Mouse (Mus musculus): ENCODE results near the gene Lhx4. TPM values are rescaled to one million over a fixed set of nuclear protein-coding genes. Genes with fewer than 3 reads are reported as not detected.

Gene Lhx4
- polyA plus RNA-seq, 1 experiment: not detected

- no peaks in the 10 kb centered on the region for H3K36me3 ChIP-seq (ENCODE audit: control insufficient read depth, insufficient read depth)
- H3K79me2 ChIP-seq (ENCODE audit: control insufficient read depth, insufficient read depth): no peaks in the 10 kb centered on the region
- H3ac ChIP-seq (ENCODE audit: control insufficient read depth, insufficient read length, low read depth): no peak overlapping the region
Measured at GRCm38 (mm10) chr1:155675570-155675969, 75.9 kb downstream of the Lhx4 start.

GRCm38 (mm10) chr1:155663994-155664393 lies 87.5 kb downstream of the Lhx4 start:
- no peaks in the 10 kb centered on the region for H3K27me3 ChIP-seq (ENCODE audit: control insufficient read depth, insufficient read depth, insufficient read length)
- H3K79me3 ChIP-seq (ENCODE audit: low read depth): no peaks in the 10 kb centered on the region
- TF ChIP-seq USF1 (IDR thresholded peaks at IDR 0.05; ENCODE audit: low read depth) (no peak), MYOG (IDR thresholded peaks at IDR 0.05; ENCODE audit: control insufficient read depth, extremely low read depth, insufficient read length) (no peak), CEBPB (IDR thresholded peaks at IDR 0.05; ENCODE audit: low read depth) (no peak), CTCF (IDR thresholded peaks at IDR 0.05; ENCODE audit: control insufficient read depth, insufficient read depth, insufficient read length) (no peak), FOSL1 (IDR thresholded peaks at IDR 0.05; ENCODE audit: insufficient read depth, low read length, poor library complexity, severe bottlenecking) (no peak), MYOD1 (IDR thresholded peaks at IDR 0.05; ENCODE audit: control insufficient read depth, insufficient read length, low read depth) (no peak), MAX (IDR thresholded peaks at IDR 0.05) (no peak)
- no peak overlapping the region for H3ac ChIP-seq (ENCODE audit: control insufficient read depth, insufficient read length, low read depth)
- no peaks in the 10 kb centered on the region for H3K79me2 ChIP-seq (ENCODE audit: control insufficient read depth, insufficient read depth)
- H3K4me3 ChIP-seq (ENCODE audit: insufficient read depth, poor library complexity, severe bottlenecking): no peak overlapping the region
- no peaks in the 10 kb centered on the region for H3K36me3 ChIP-seq (ENCODE audit: control insufficient read depth, insufficient read depth)

More at GRCm38 (mm10) chr1:155675570-155675969, 75.9 kb downstream of the Lhx4 start:
- TF ChIP-seq MAX (IDR thresholded peaks at IDR 0.05): no peak
- no peak for TF ChIP-seq USF1 (IDR thresholded peaks at IDR 0.05; ENCODE audit: low read depth)
- TF ChIP-seq CEBPB (IDR thresholded peaks at IDR 0.05; ENCODE audit: low read depth): no peak
- no peak for TF ChIP-seq FOSL1 (IDR thresholded peaks at IDR 0.05; ENCODE audit: insufficient read depth, low read length, poor library complexity, severe bottlenecking)
- no peak for TF ChIP-seq MYOD1 (IDR thresholded peaks at IDR 0.05; ENCODE audit: control insufficient read depth, insufficient read length, low read depth)
- TF ChIP-seq MYOG (IDR thresholded peaks at IDR 0.05; ENCODE audit: control insufficient read depth, extremely low read depth, insufficient read length): no peak
- TF ChIP-seq CTCF (IDR thresholded peaks at IDR 0.05; ENCODE audit: control insufficient read depth, insufficient read depth, insufficient read length): no peak
- Histone ChIP-seq H3K27me3 (ENCODE audit: control insufficient read depth, insufficient read depth, insufficient read length) (no peaks in the 10 kb centered on the region), H3K4me3 (ENCODE audit: insufficient read depth, poor library complexity, severe bottlenecking) (no peak overlapping the region), H3K79me3 (ENCODE audit: low read depth) (no peaks in the 10 kb centered on the region)

DNA sequence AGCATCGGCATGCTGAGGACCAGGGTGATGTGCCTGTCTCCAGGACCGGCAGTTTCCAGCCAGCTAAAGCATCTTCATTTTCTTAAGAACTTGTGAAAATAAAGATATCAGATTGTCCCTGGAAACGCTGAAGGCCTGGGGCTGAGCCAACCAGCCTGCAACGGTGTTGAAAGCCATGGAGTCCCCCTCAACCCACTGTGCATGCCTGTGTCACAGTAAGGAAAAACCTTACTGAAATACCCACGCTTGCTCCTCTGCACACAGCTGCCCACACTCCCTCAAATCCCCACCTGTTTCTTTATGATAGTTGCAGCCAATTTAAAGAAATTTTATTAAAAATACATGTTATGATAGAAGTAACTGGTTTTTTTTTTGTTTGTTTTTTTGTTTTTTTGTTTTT lies 95.2 kb downstream of the Lhx4 start:
- Histone ChIP-seq H3K27me3 (ENCODE audit: control insufficient read depth, insufficient read depth, insufficient read length) (no peaks in the 10 kb centered on the region), H3ac (ENCODE audit: control insufficient read depth, insufficient read length, low read depth) (no peak overlapping the region), H3K79me2 (ENCODE audit: control insufficient read depth, insufficient read depth) (no peaks in the 10 kb centered on the region), H3K79me3 (ENCODE audit: low read depth) (no peaks in the 10 kb centered on the region), H3K36me3 (ENCODE audit: control insufficient read depth, insufficient read depth) (no peaks in the 10 kb centered on the region), H3K4me3 (ENCODE audit: insufficient read depth, poor library complexity, severe bottlenecking) (no peak overlapping the region)
- TF ChIP-seq MYOD1 (IDR thresholded peaks at IDR 0.05; ENCODE audit: control insufficient read depth, insufficient read length, low read depth): no peak
- no peak for TF ChIP-seq USF1 (IDR thresholded peaks at IDR 0.05; ENCODE audit: low read depth)
- TF ChIP-seq CEBPB (IDR thresholded peaks at IDR 0.05; ENCODE audit: low read depth): no peak
- TF ChIP-seq MYOG (IDR thresholded peaks at IDR 0.05; ENCODE audit: control insufficient read depth, extremely low read depth, insufficient read length): no peak
- no peak for TF ChIP-seq CTCF (IDR thresholded peaks at IDR 0.05; ENCODE audit: control insufficient read depth, insufficient read depth, insufficient read length)
- TF ChIP-seq FOSL1 (IDR thresholded peaks at IDR 0.05; ENCODE audit: insufficient read depth, low read length, poor library complexity, severe bottlenecking): no peak
- TF ChIP-seq MAX (IDR thresholded peaks at IDR 0.05): no peak

DNA sequence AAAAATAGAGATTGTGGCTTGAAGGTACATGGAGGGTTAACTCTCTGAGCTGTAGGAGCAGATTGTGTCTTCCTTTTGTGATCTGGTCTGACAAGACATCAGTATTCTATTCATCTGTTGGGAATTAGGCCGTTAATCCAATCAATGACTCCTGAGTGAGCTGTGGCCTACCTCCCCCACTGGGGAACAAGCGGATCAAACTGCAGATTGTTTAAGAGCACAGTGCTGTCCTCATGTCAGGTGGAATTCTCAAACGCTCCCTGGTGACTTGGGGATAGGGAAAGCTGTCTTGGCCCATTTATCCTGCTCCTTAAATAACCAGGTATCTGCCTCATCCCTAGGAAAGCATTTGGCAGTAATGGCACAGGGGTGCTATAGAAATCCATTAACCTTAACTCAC lies 96.5 kb downstream of the Lhx4 start:
- H3ac ChIP-seq (ENCODE audit: control insufficient read depth, insufficient read length, low read depth): no peak overlapping the region
- H3K4me3 ChIP-seq (ENCODE audit: insufficient read depth, poor library complexity, severe bottlenecking): no peak overlapping the region
- H3K27me3 ChIP-seq (ENCODE audit: control insufficient read depth, insufficient read depth, insufficient read length): no peaks in the 10 kb centered on the region
- no peak for TF ChIP-seq CTCF (IDR thresholded peaks at IDR 0.05; ENCODE audit: control insufficient read depth, insufficient read depth, insufficient read length)
- TF ChIP-seq MAX (IDR thresholded peaks at IDR 0.05): no peak
- no peak for TF ChIP-seq USF1 (IDR thresholded peaks at IDR 0.05; ENCODE audit: low read depth)
- no peak for TF ChIP-seq CEBPB (IDR thresholded peaks at IDR 0.05; ENCODE audit: low read depth)
- no peak for TF ChIP-seq FOSL1 (IDR thresholded peaks at IDR 0.05; ENCODE audit: insufficient read depth, low read length, poor library complexity, severe bottlenecking)
- TF ChIP-seq MYOD1 (IDR thresholded peaks at IDR 0.05; ENCODE audit: control insufficient read depth, insufficient read length, low read depth): no peak
- TF ChIP-seq MYOG (IDR thresholded peaks at IDR 0.05; ENCODE audit: control insufficient read depth, extremely low read depth, insufficient read length): no peak
- no peaks in the 10 kb centered on the region for H3K79me3 ChIP-seq (ENCODE audit: low read depth)
- H3K36me3 ChIP-seq (ENCODE audit: control insufficient read depth, insufficient read depth): no peaks in the 10 kb centered on the region
- H3K79me2 ChIP-seq (ENCODE audit: control insufficient read depth, insufficient read depth): no peaks in the 10 kb centered on the region

GRCm38 (mm10) chr1:155650121-155650846 lies 101.2 kb downstream of the Lhx4 start:
- no peaks in the 10 kb centered on the region for H3K36me3 ChIP-seq (ENCODE audit: control insufficient read depth, insufficient read depth)
- H3K79me3 ChIP-seq (ENCODE audit: low read depth): no peaks in the 10 kb centered on the region
- no peaks in the 10 kb centered on the region for H3K79me2 ChIP-seq (ENCODE audit: control insufficient read depth, insufficient read depth)
- H3K27me3 ChIP-seq (ENCODE audit: control insufficient read depth, insufficient read depth, insufficient read length): no peaks in the 10 kb centered on the region
- TF ChIP-seq CEBPB (IDR thresholded peaks at IDR 0.05; ENCODE audit: low read depth) (no peak), MYOG (IDR thresholded peaks at IDR 0.05; ENCODE audit: control insufficient read depth, extremely low read depth, insufficient read length) (no peak), FOSL1 (IDR thresholded peaks at IDR 0.05; ENCODE audit: insufficient read depth, low read length, poor library complexity, severe bottlenecking) (no peak), USF1 (IDR thresholded peaks at IDR 0.05; ENCODE audit: low read depth) (no peak)
- H3ac ChIP-seq (ENCODE audit: control insufficient read depth, insufficient read length, low read depth): no peak overlapping the region
- no peak overlapping the region for H3K4me3 ChIP-seq (ENCODE audit: insufficient read depth, poor library complexity, severe bottlenecking)

Other genes starting within 250 kb of the Lhx4 start
- gene Acbd6, start 193.6 kb downstream of the Lhx4 start, polyA plus RNA-seq (2012; fragmentation: generic; extraction: Trizol): 70.3 TPM
- 70.3 TPM for gene Qsox1, start 61.2 kb upstream of the Lhx4 start, polyA plus RNA-seq (2012; fragmentation: generic; extraction: Trizol)
- gene Cep350, start 221.6 kb upstream of the Lhx4 start, polyA plus RNA-seq (2012; fragmentation: generic; extraction: Trizol): 2.0 TPM